Mouse (Mus musculus) mesoderm, embryonic 11.5 days (tissue): ENCODE data around the gene E130208F15Rik.

ENCODE experiments used
- DNase-seq: peaks from one replicate; pipeline ENCODE4 v3.0.0-alpha.2; 2012; ENCODE audit warnings: low read depth, low spot score

E130208F15Rik gene

DNA sequence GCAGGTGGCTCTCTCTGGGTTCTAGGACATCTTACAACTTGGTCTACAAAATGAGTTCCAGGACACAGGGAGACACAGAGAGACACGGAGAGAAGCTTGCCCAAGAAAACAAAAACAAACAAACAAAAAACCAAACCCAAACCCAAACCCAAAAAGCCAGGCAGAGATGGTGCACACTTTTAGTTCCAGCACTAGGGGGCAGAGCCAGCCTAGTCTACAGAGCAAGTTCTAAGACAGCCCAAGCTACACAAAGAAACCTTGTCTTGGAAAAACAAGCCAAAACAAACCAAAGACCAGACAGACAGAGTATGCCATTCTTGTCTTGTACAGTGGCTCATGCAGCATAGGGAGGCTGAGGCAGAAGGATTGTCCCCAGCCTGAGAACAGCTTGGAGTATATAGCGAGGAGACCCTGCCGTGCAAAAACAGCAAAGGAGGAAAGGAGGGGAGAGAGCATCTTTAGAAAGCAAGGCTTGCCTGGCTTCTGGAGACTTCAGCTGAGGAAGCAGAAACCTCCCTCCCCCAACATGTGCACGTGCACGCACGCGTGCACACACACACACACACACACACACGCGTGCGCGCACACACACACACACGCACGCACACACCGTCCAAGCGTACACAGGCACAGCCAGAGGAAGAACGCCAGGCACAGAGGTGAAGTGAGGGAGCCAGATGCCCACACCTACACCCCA is 15.3 kb upstream of the E130208F15Rik start:
- no peak for DNase-seq

DNA sequence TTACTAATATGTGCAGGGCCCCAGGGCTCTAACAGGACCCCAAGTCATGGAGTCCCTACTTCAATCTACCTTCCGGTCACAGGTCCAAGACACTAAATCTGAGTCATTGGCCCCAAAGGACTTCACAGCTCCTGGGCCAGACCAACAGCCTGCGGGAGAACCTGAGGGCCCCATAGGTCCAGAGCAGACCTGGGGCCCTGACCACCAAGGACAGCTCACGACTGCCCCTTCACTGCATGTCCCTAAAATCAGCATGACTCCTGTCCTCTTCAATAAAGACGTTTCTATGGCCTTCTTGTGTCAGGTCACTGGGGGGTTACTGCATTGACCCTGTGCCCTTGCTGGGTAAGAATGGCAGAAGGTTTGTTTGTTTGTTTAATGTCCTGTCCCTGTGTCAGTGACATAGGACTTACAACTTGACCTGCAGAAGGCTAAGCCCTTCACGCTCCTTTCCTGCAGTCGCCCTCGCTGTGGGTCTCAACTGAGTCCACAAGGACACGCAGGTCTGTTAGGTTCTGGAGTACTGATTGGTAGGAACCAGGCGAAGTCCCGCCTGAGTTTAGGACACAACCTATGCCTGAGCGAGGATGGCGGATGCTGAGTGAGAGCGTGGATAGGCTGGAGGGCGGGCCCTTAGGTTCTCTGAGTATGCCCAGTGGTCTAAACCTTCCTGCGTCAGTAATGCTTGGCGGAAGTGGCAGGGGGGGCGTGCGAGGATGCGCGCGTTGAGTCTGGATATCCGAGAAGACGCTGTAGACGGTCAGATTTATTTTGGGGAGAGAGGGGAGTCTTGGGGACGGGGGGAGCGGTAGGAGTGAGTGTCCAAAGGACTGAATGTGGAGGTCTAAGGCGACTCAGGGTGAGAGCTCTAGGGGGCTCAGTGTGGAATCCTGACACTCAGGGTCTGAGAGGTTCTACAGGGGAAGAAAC is 13.2 kb upstream of the E130208F15Rik start, which contains the start of gene Alkbh6:
TSS of gene Alkbh6 (plus strand) at position 642 of the 930 bp plus-strand sequence.
- peak; percentile 95 for DNase-seq

DNA sequence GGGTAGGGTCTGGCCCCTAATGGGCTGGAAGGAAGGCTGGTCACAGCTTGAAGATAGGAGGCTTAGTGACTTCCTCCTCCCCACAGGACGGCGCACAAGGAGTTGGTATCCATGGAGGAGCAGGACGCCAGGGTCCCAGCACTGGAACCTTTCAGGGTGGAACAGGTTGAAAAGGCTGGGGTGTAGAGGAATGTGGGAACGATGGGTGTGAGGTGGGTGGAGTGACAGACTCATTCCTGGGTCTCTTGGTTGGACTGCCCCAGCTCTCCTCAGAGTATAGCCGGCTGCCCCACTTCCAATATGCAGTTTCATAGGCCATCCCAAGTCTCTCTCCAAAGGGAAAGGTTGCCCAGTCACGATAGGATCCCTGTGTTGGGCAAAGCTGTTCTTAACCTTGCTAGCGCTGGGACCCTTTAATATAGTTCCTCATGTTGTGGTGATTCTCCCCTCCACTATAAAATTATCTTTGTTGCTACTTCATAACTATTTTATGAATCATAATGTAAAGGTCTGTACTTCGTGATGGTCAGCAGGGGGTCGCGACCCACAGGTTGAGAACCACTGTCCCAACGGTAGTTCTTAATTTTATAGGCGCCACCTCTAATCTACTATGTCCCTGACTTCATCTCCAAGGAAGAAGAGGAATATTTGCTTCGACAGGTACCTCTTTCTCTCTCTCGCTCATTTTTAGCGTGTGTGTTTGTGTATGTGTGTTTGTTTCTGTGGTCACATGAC is 12.0 kb upstream of the E130208F15Rik start:
- no peak for DNase-seq

DNA sequence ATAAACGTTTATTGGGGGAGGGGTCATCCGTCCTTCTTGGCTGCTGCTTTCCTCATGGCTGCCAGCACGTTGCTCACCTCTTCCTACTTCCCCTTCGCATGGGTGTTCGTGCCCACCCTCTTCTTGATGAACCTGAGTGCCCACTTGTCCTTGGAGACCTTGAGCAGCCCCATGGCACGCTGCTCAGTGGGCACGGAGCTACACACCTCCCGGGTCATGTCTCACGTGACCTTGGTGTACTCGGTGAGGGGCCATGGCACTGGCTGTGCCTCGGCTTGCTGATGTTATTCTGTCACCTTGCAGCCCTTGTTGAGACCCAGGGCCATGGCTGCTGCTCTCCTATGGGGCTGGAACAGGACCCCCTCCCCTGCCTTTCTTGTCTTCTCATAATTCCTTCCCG is 11.4 kb upstream of the E130208F15Rik start:
- no peak for DNase-seq

DNA sequence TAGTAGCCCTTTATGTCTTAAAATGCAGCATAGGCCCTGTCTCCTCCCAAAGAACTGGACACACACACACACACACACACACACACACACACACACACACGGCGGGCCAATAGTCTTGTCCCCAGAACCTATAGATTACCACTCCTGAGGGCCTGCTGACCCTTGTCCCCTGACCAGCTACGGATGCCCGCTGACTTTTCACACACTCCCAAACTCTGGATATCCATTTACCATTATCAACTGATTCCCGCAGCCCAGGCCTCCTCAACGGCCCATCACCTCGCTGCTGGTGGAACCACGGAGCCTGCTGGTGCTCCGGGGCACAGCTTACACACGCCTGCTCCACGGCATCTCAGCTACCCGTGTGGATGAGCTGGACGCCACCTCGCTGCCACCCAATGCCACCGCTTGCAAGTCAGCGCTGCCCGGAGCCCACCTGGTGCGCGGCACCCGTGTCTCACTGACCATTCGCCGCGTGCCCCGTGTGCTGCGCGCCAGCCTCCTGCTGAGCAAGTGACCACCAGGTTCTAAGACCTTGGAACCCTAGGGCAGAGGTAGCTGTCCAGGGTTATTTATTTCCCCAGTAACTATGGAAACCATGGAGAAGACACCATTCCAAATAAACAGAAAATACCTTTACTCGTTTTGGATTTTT is 7.7 kb upstream of the E130208F15Rik start:
- no peak for DNase-seq

DNA sequence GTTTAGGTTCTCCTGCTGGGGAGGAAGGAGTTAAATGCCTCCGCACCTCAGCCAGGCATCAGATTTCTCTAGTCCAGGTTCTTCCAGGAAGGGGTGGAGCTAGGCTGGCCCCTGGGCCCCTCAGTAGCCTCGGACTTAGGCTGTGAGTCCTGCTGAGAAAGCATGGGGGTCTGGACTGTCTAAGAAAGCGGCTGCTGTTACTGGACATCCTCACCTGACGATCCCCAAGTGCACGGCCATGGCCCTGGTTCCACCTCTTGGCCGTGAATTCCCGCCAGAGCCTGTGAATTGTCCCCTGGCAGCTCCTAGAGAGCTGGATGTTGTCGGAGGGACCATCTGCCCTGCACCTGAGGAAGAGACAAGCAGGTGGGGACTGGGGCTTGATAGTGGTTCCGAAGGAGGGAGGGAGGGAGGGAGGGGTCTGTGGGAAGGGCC is 6.8 kb upstream of the E130208F15Rik start, which contains the start of gene Syne4:
TSS of gene Syne4 (plus strand) at position 87 of the 435 bp plus-strand sequence.
- DNase-seq: peak; percentile 58

DNA sequence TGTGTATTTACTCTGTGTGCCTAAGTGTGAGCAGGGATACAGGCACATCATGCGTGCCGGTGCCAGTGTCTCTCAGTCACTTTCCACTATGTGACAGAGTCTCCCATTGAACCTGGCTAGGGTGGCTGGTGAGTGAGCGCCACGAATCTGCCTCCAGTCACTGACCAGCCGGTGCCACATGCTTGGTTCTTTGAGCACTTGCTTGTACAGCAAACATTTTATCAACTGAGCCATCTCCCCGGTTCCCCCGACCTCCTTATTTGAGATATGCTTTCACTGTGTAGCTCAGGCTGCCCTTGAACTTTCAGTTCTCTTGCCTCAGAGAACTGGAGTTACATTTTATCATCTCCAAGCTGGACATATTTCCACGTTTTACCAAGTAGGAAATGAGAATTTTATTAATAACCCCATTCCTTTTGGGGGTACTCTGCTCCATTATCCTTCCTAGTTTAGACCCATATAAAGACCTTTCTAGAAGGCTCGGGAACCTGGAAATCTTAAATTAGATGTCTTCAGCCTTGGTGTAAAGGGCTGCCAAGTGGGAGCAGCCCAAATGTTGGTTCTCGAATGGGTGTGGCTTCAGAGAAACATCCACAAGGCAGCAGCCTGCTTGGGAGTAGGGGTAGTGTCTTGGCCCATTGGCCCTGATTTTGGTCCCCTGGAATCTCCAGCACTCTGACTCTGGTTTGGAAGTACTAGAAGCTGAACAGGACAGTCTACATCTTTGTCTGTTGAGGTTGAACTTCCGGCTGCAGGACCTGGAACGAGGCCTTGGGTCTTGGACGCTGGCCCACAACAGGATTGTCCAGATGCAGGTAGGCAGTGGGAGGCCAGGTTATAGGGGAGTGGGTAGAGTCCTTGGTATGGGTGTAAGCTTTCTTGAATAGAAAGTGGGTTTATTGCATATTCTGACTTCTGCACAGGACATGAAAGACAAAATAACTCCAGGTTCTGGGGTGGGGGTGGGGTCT is 5.7 kb upstream of the E130208F15Rik start:
- no peak for DNase-seq

DNA sequence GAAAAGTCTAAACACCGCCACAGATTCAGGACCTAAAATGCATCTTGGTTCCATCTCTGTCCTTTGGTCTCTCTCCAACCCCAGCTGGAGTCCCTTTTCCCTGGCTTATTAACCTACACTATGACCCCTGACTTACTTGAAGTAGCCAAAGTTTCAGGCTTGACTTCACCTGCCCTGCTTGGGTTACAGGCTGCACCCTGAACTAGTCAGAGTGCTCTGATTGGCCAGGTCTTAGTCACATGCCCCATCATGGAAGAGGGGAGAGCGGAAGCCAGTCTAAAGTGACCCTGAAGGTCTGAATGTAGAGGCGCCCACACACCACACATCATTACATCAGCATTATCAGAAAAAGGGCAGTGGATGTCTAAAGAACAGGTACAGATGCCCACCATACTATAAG is 3.4 kb upstream of the E130208F15Rik start:
- DNase-seq: no peak

DNA sequence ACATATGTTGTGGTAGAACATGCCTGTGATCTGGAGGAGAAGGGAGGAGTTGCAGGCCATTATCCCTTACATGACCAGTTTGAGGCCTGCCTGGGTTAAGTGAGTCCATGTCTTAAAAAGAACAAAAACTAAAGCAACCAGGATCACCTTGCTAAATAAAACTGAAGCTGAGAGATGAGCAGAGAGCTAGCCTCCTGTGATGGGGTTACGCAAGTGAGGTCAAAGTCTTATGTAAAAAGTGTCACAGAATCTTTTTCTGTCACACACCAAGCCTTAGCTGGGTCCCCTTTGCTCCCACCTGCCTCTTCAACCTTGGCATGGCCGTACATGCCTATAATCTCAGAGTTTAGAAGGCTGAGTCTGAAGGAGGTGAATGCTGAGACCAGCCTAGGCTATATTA is 594 bp upstream of the E130208F15Rik start:
- DNase-seq: no peak

DNA sequence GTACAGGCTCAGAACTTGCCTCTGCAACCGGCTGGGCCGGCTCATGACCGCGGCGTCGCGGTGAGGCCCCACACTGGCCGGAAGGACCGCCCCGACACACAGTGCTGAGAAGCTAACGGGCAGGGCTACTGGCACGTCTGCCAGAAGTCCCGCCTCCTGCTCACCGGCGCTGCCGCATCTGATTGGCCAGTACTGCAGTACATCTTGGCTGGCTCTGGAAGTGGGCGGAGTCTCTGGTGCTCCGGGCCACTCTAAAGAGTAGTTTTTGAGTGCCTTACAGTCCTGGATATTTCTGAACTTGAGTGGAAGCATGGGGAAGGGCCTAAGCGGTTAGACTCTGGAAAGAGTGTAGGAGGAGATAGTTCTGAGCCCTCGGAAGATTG is 736 bp downstream of the E130208F15Rik start:
- DNase-seq: peak; percentile 97

DNA sequence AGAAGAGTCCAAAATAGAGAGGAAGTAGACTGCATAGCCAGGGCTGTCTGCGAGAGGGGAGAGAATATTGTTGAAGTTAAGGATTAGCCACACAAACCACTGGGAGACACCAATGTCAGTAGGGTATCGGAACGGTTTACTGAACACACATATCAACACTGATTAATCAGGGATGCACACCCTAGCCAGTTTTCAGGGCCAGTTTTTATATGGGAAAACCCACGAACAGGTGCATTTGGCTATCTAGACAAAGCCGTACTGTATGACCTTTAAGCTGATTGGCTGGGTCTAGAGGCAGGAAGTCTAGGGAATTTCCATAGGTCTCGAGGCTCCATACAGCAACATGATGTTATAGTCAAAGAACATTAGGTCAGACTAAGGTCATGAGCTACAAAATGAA is 1.3 kb downstream of the E130208F15Rik start:
- no peak for DNase-seq

DNA sequence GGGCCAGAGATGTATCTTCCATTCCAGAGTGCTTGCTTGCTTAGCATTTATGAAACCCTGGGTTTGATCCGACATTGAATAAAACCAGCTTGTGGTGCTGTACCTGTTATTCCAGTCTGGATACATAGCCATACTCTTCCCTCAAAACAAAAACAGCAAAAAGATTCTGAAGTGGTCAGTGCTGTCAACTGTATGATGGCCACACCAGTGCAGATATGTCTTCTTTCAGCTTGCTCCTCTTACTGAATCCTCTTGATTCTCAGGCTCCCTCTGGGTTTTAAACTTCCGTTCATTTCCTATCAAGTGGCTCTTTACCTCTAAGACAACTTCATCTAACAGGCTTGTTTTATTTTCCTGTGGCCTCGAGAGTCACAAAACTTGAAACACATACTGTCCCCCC is 2.3 kb downstream of the E130208F15Rik start, which contains the start of gene Sdhaf1:
TSS of gene Sdhaf1 (minus strand) at position 101 of the 400 bp plus-strand sequence.
- no peak for DNase-seq

DNA sequence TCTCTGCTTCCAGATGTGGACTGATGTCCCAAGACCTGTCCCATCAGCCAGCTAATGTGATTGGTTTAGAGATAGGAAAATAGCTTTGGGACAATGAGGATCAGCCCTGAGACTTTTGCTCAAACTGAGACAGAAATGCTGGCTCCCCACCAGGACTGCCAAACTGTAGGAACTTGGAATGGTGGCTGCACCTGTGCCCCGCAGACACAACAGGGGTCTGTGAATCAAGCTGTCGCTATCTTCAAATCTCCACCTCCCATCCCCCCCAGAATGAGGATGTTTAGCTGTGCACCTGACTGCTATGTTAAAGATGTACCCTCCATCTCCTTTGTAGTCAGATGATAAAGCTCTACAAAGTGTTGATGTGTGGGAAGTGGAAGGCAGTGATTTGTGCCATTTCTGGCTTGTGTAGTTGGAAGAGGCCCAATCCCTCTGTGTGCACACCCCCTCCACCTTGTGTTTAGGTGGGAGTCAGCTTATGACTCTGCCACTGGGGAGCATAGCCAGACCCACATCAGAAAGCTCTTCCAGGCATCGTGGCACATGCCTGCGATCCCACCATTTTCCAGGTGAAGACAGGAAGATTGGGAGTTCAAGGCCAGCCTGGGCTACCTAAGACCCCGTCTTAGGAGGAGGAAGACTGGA is 2.9 kb downstream of the E130208F15Rik start:
- DNase-seq: no peak

DNA sequence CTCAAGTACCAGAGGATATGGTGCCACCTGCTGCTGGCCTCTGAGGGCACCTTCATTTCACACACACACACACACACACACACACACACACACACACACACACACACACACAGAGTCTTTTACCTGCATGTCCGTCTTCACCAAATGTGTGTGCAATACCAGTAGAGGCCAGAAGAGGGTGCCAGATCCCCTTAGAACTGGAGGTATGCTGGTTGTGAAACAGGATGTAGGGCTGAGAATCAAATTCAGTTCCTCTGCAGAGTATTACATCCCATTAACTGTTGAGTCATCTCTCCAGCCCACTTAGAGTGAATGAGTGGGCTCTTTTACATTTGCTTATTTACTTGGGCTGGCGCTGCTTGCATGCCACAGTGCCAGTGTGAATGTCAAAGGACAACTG is 3.8 kb downstream of the E130208F15Rik start:
- DNase-seq: peak; percentile 69

DNA sequence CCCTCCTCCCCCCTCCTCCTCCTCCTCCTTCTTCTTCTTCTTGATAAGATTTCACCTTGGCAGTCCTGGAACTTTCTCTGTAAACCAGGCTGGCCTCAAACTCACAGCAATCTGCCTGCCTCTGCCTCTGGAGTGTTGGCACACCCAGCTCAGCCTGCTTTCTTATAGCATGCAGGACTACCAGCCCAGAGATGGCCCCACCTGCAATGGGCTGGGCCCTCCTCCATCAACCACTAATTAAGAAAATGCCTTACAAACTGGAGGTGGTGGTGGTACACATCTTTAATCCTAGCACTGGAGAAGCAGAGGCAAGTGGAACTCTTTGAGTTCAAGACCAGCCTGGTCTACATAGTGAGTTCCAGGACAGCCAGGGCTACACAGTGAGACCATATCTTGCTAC is 4.9 kb downstream of the E130208F15Rik start:
- no peak for DNase-seq

DNA sequence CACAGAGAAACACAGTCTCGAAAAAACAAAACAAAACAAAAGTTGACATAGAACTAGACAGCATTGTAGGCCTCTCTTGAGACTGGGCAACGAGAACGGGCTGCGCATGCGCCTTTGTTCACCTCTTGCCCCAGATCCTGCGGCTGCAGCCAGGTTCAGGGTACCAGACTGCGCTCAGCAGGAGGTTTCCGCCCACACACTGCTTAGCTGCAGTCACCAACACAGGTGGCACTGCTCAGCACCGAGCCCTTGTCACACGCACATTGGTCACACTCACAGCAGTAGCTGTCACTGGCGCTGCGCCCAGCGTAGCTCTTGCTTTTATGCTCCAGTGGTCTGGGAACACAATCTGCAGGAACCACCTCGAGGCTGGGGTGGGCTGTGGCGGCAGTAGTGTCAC is 5.6 kb downstream of the E130208F15Rik start:
- no peak for DNase-seq

DNA sequence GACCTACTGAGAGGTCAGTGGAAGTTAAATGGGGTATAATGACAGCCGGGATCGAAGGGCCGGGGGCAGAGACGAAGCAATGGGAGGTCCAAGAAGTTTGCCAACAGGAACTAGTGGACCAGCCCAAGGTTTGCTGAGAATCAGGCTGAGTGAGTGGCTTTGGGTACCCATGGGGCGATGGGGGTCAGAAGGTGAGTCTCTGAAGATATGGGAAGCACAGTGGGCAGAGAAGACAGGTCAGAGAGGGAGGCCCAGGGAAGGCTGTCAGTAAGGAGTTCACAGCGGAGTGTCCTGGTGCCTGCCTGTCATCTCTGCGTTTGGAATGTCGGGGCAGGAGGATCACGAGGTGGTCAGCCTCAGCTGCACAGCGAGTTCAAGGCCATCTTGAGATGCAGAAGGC is 6.8 kb downstream of the E130208F15Rik start:
- no peak for DNase-seq

DNA sequence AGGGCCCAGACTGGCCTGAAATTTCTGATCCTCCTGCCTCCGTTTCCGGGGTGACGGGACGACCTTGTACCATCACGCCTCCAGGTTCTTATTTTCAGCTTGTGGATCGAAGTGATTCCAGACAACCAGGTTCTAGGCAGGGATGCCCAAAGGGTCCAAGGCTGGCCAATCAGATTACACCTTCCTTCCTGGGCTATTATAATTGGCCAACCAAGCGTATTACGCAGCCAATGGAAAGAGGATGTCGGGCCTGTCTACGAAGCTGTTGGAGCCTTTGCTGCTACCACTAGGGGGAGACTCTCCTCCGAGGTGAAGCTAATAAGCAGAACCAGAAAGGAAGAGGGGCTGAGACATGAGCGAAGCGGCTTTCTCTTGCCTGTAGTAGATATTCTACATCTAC is 10.3 kb downstream of the E130208F15Rik start:
- peak; percentile 95 for DNase-seq

DNA sequence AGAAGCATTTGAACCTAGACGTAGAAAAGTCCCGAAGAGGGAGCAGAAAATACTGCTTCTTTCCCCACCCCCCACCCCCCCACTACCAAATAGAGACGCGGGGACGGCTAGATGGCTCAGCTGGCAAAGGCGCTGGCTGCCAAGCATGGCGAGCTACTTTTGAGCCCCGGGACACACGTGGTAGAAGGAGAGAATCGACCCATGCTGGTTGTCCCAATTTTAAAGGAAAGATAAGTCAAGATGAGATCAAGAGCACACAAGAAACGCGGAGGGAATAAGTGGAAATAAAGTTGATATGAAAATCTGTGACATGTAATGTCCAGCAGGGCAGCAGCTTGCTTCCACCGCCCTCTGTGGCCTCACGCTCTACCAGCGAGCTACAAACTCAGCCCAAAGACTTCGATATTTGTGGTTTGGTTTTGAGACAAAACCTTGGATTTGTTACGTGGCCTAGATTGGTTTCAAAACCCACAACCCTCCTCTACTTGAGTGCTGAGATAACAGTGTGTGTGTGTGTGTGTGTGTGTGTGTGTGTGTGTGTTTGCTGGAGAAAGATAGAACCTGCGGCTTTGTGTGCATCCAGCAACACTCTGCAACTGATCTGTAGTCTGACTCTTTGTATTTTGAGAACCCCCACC is 11.2 kb downstream of the E130208F15Rik start:
- DNase-seq: no peak
